Mouse (Mus musculus) olfactory bulb, adult 2 months (tissue): Measurements from ENCODE around the gene Car4.

ENCODE experiments used
- CTCF ChIP-seq: fragments of 200-500 bp; IDR thresholded peaks from 2 replicates; pipeline ENCODE4 v1.5.1; 2012; ENCODE audit warnings: low read depth, mild to moderate bottlenecking, low read length, moderate library complexity; ENCODE audit not compliant: insufficient read depth
- POLR2A ChIP-seq: fragments of 200-500 bp; IDR thresholded peaks from 2 replicates; pipeline ENCODE4 v1.6.1; 2012; ENCODE audit warnings: mild to moderate bottlenecking, low read depth, low read length, moderate library complexity; ENCODE audit not compliant: insufficient read depth

GRCm38 (mm10) chr11:84908480-84908879 lies 49.1 kb upstream of the Car4 start:
- TF ChIP-seq POLR2A (no peak), CTCF (no peak)
